Mouse (Mus musculus) heart, adult 9 months (tissue): ENCODE measurements around the gene Cdc42bpa.

Source experiments
- DNase-seq, 2 experiments: peaks; one replicate each; pipeline ENCODE4 v3.0.0; 2022; ENCODE audit warnings: low spot score in 2 of 2

Cdc42bpa gene

DNA sequence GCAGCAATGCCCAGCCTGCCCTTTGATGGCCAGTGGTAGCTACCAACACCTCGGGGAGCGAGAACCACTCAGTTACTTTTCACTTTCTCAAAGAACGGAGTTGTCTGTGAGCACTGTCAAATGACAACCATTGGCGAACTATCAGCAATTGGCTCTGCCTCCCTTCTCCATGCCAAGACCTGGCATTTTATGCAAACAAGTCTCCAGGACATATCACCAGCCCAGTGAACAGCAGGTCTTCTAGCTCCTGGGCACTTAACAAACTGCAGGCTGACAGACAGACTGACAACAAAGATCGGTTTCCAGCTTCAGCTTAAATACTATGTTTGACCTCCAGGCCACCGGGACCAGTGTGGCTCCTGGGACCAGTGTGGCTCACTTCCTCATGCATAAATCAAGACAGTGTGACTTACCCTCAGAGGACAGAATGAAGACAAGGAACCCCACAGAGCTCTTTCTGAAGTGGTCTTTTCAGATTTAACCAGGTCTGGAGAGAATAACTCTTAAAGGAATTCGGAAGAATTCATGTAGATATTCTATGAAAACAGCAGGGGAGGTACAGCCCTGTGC lies 231.5 kb downstream of the Cdc42bpa start:
- no peak for DNase-seq

DNA sequence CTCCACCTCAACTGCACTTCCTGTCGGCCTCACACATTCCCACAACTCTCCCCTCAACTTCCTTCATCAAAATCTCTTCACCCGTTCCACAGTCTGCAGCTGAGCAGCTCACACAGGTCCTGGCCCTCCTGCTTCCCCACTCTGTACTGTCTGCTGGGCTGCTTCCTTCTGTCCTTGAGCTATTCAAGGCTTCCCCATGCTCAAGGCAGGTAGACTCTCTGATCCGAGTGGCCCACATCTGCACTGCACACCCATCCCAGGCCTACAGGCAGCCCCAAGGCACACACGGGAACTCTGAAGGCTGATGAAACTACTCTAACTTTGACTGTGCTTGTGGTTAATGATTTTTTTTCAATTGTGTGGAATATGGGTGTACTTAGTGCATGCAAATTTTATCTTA lies 232.6 kb downstream of the Cdc42bpa start:
- DNase-seq: no peak

DNA sequence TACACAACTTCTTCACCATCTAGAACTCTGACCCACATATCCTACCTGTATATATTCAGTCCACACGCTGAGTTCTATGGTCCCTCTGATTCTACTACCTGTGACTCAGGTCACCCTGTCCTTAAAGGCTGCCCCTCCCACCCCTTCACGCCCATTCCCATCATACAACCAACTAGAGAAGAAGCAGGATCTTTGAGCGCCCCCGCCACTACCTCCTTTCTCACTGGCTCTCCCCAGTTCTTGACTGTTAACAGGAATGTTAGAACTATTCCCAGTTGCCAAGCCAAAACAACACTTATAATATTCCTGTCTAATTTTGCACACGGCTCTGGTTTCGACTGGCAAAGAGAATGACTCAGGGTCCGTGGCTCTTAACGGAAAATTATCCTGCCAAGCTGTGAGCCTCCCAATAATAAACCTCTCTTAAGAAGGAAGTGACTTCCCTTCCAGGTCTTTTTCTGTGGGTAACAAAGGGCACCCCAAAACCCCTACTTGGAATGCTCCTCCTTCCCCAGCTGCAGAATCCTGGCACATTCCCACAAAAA lies 233.2 kb downstream of the Cdc42bpa start:
- no peak for DNase-seq

DNA sequence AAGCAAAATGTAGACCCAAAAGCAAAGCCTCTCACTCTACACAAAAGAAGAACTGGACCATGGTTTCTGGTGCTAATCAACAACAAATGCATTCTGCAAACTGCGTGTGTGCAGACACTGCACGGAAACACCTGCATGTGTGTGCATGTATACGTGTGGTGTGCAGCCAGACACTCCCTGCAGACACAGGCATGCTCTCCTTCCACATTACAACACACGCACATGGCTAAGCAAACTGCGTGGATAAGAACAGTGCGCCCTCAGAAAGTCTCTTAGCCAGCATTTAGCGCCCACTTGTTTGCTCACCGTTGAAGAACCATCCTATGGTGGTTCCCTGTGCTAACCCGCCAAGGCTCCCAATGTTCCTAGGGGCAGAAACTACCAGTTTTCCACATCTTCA lies 233.8 kb downstream of the Cdc42bpa start:
- no peak for DNase-seq

DNA sequence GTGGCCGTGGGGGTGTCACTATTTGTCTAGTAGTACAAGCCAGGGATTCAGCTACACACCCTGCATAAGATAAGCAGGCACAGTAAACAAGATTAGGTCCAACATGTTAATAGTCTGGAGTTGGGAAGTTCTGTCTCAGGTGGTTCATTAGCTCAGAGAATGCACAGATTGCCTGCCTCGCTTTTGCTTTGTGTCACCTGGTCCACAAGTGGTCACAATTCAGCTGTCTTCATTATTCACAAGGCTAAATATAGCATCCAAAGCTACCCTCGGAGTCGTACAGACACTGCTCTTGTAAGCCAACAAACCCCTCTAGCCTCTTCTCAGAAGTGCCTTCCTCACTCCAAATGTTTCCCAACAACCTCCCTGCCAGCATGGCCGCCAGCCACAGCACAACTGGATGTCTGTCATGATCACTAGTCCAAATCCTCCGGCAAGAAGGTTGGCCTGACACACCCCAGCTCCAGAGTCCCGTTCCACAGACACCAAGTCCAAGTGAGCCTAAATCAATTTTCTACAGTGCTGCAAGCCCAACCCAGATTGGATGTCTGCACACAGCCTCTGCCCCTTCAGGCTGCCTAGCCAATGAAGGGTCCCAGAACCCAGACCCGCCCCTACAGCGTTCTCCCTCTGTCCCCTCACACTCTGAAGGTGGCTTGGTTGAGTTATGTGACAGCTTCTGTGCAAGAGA lies 234.7 kb downstream of the Cdc42bpa start:
- DNase-seq: peak; percentile 64 to 69

DNA sequence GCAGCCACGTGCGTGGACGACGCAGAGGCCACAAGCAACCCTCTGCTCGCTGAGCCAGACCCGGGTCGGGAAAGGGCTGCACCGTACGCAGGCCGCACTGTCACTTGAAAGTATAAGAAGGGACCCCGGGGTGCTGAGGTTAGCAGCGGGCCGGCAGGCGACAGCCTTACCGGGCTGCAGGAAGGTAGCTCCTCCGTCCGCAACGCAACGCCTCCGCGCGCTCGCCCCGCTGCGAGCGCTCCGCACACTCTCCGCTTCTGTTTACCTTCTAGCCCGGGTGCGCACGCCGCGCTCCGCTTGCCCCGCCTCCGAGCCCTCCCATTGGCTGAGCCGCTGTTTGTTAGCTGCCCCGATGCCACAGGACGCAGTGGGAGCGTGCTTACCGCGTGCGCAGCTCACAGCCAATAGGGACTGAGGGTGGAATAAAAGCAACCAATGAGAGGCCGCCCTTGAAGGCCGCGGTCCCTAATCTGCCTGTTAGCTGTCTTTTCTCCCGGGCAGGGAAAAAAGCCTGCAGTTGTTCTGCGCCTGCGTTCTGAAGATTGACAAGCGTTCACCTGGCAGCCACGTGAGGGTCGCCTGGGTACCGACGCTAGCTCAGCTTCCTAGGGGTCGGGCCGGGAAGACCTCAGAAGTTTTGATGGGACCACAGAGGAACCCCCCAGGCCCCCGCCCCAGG lies 235.6 kb downstream of the Cdc42bpa start:
- DNase-seq: peak; percentile 98 to 99

DNA sequence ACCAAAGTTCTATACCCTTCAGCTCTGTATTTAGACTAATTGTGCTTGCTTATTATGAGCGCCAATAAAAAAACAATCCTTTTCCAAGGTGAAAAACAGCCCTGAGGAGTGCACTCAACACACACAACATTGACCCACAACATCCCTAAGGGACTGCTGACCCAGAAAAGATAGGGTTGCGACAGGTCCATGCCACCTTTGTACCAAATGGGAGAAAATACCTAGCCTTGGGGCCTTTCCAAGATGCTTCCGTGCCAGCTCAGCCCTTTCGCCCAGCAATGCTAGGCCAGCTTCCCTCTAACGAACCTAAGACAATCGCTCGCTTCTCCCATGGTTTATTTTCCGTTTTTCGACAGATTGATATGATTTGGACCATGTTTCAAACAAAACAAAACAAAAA lies 236.2 kb downstream of the Cdc42bpa start:
- DNase-seq: no peak

DNA sequence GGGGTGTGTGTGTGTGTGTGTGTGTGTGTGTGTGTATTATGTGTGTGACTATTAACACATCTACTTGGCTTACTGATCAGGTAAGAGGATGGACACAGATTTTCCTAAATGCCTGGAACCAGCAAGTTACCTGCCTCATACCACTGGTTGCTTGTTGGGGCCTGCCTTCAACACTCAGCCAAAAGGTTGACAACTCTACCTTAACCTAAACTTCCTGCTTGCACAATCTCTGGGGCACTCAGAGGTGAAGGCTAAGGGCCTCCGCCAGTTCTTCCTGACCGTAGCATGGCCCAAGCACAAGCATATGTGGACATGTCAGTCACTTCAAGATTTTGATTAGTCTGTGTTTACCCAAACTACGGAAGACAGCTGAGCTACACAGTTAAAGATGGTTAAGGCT lies 237.7 kb downstream of the Cdc42bpa start:
- no peak for DNase-seq

DNA sequence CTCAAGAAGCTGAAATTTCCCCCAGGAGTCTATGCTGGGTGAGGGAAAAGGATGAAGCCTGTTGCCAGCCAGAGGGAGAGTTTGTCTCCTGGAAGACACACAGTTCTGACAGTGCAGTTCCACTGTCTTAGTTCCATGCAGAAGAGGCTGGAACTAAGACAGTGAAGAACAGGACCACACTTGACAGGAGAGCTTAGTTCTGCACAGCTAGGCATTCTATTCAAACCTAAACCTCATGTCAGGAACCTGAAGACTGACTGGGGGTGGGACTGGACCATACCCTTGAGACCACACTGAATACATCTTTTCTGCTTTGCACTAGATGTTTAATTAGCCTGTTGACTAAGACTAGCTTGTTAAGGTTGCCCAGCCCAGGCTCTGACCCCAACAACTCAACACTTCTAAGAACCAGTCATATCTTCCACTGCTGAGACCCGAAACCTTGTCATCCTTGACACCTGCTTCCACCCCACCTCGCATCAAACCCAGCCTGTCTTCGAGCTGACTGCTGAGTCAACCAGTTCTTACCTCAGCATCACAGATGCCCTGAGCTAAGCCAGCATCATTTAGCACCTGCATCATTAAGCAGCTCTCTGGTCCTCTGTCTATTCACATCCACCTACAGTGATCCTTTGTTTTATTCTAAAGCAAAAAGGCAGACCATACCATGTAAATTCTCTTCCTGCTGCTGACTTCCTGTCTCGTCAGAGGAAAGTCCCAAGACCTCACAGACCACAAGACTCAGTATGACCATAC lies 238.9 kb downstream of the Cdc42bpa start, which contains the start of gene Coq8a:
Gene Coq8a (minus strand): TSS at position 644 of the 756 bp plus-strand sequence.
- no peak for DNase-seq

DNA sequence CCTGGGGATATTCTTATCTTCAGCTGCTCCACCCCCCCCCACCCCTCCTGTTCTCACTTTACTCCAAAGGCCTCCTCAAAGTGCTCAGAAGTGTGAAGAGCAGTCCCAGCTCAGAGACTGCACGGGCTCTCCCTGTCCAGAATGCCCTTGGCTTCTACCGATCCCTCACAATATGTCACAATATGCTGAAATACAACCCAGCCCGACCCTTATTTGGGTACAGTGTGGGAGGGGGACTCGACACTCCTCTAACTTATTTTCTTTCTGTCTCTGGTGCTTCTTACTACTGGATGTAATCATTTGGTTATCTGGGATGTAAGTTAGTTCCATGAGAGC lies 239.4 kb downstream of the Cdc42bpa start:
- no peak for DNase-seq

DNA sequence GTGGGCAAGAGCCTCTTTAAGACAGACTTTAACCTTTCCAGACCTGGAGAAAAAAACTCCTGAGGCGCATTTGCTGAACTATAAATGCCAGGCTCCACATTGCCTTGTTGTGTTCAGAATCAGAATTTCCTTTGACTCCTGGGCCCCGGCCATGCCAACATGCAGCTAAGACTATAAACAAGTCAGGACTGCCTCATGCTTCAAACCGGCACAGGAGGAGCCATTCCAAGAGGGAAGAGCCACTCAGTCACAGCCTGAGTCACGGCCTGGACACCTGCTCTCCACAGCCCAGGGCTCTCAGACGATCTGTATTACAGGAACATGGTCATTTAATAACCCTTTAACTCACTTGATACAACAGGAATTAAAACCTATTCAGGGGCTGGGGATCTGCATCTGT lies 240.4 kb downstream of the Cdc42bpa start:
- no peak for DNase-seq

DNA sequence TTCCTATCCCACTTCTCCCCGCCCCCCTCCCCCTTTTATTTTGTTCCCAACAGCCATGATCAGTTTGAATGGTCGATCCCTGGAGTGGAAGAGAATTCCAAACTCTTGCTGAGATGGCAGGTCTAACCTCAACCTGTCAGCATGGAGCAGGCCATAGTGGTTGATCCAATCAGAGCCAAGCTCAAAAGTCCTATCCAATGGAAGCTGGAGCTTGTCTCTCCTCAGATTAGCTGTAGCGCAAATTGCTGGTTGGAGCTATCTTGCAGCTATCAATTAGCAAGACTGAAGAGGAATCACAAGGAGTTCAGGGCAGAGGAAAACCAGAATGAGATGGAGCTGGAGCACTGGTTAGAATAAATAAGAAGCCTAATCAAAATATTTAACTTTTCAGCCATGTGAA lies 248.1 kb downstream of the Cdc42bpa start:
- DNase-seq: no peak

DNA sequence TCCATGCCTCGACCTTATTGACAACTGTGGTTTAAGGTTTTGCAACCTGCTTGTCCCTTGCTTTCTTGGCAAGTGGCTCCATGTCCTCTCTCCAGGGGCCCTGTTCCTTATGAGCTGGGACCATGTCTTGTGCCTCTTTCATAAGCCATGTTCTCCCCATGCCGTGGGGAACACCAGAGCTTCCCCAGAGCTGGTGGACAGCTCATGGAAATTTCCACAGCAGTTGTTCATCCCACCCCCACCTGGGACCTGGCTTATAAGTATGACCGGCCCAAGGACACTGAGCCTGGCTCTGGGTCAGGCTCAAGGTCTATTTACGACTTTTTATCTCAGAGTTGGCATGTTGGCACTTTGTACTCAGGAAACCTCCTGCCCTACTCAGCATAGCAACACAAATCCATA lies 249.8 kb downstream of the Cdc42bpa start:
- peak; percentile 64 to 75 for DNase-seq

DNA sequence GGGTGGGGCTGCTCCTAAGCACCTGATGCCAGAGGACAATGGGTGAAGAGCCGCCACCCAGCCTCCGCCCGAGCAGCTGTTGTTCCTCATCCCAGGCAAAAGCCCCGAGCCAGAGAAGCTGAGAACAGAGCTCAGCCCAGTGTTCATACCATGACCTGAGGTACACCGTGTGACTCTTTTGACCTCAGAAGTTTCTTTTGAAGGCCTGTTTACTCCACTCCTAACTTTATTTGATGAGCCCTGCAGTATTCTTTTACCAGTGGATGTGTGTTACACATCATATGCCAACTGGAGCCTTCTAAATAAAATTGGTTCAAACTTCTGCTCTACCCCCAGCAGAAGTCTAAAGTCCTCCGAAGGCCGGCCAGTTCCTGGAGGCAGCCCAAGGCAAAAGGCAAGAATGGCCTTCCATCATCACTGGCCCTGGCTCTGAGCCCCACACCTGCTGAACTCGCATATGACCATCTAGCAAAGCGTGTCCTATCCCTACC lies 250.6 kb downstream of the Cdc42bpa start:
- no peak for DNase-seq

DNA sequence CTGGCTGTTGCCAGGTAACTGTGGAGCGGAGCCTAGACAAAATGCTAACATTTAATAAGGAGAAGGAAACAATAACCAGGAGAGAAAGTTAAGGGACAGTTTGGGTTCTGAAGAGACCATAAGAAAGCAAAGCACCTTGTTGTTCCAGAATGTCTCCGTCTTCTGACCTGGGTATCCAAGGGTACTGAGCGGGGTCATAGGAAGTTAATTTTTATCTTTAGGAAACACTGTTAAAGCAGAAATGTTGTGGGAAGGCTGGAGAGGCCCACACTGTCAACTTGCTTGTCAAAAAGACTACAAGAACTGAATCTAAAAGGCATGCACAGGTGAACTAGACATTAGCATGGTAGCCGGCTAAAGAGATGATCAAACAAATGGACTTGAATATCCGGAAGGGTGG lies 252.6 kb downstream of the Cdc42bpa start:
- DNase-seq: no peak

DNA sequence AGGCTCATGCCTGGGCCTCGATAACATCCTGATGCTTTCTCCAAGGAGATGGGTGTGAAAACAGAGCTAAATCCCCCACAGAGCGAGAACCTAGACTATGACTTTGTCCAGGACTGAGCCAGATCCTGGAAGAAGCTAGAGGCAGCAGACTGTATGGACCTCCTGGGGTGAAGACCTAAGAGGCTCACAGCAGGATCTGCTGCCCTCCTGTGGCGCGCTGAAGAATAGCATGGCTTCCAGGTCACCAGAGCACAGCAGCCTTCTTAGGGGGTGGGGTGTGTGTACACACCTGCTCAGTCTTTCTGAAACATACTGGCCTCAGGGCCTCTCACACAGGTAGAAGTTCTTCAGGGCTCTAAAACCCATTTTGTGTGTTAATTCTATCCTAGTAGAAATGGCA lies 254.8 kb downstream of the Cdc42bpa start:
- DNase-seq: peak; percentile 66 to 67
